Mouse (Mus musculus): Measurements from ENCODE around the gene Fam181a.

DNA sequence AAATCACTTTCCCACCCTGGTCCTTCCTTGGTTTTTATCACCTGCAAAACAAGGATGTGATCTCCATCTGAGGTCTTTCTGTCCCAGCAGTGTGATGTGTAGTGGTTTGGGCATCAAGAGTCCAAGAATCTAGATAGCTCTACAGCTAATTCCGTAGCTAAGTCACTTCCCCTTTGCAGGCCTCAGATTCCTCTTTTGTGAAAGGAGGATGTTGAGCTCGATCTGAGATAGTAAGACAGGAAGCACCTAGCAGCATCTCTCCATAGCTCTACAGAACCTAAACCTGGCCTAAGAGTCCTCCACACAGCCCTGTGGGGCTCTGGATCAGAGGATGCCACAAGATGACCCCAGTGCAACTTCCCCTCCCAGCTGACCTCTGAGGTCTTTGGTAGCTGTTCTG is 22.1 kb downstream of the Fam181a start:
- TF ChIP-seq CTCF (IDR thresholded peaks at IDR 0.05) (no peak), EP300 (IDR thresholded peaks at IDR 0.05) (no peak)
